Mouse (Mus musculus) lung, postnatal 0 days (tissue): ENCODE results near the gene Lao1. TPM values are rescaled to one million over a fixed set of nuclear protein-coding genes. Genes with fewer than 3 reads are reported as not detected.

Experiments
- ATAC-seq: fragments of 200-750 bp; cut with Nextera tagmentation; 2 replicates; pipeline ENCODE4 v1.8.0; 2017; ENCODE audit warnings: moderate library complexity
- DNase-seq: peaks from one replicate; pipeline ENCODE4 v3.0.0-alpha.2; 2016; ENCODE audit warnings: low spot score
- H3K27ac ChIP-seq: fragments of 300-500 bp; sonication (generic); 2 replicates; pipeline ENCODE4 v1.5.1; 2014; ENCODE audit warnings: antibody characterized with exemption, mild to moderate bottlenecking, low read length, mixed read lengths
- H3K27me3 ChIP-seq: fragments of 300-500 bp; sonication (generic); replicated peaks from 2 replicates; pipeline ENCODE4 v1.6.1; 2014; ENCODE audit warnings: low read length, mixed read lengths; ENCODE audit not compliant: insufficient read depth
- H3K36me3 ChIP-seq: fragments of 300-500 bp; sonication (generic); 2 replicates; pipeline ENCODE4 v1.6.1; 2014; ENCODE audit warnings: low read length, mixed read lengths; ENCODE audit not compliant: insufficient read depth
- H3K4me1 ChIP-seq: fragments of 300-500 bp; sonication (generic); 2 replicates; pipeline ENCODE4 v1.6.1; 2014; ENCODE audit warnings: antibody characterized with exemption, low read depth, low read length, mixed read lengths; ENCODE audit not compliant: insufficient read depth
- H3K4me2 ChIP-seq: fragments of 300-500 bp; sonication (generic); replicated peaks from 2 replicates; pipeline ENCODE4 v1.6.1; 2014; ENCODE audit warnings: low read depth, mild to moderate bottlenecking, low read length, moderate library complexity, mixed read lengths
- H3K4me3 ChIP-seq: fragments of 300-500 bp; sonication (generic); 2 replicates; pipeline ENCODE4 v1.5.1; 2014; ENCODE audit warnings: low read depth, low read length
- H3K9ac ChIP-seq: fragments of 300-500 bp; sonication (generic); replicated peaks from 2 replicates; pipeline ENCODE4 v1.6.1; 2014; ENCODE audit warnings: low read depth, mild to moderate bottlenecking
- H3K9me3 ChIP-seq: fragments of 300-500 bp; sonication (generic); 2 replicates; pipeline ENCODE4 v1.6.1; 2016; ENCODE audit warnings: low read length, mixed read lengths
- CTCF ChIP-seq: IDR thresholded peaks from 2 replicates; pipeline ENCODE4 v1.5.1; 2016; ENCODE audit warnings: antibody characterized with exemption, mild to moderate bottlenecking
- EP300 ChIP-seq: IDR thresholded peaks from 2 replicates; pipeline ENCODE4 v1.6.1; 2016; ENCODE audit warnings: antibody characterized with exemption, mild to moderate bottlenecking, control low read depth
- WGBS: fragments of 180-500 bp; shearing (Covaris S2); extraction: QIAGEN DNeasy Blood & Tissue Kit; methylation state at CpG from one replicate; pipeline ENCODE4 v1.1.7; 2014; 5-methylcytosine and 5-hydroxymethylcytosine counted together
- polyA plus RNA-seq: library from polyadenylated mRNA; unstranded; fragments of >200 nt; fragmentation: Nextera tagmentation; extraction: Ambion mirVana; gene quantifications from 2 replicates; pipeline ENCODE4 v1.2.1, GENCODE M21; 2015

Gene Lao1
- polyA plus RNA-seq, 1 experiment from 2014 or later = not detected

DNA sequence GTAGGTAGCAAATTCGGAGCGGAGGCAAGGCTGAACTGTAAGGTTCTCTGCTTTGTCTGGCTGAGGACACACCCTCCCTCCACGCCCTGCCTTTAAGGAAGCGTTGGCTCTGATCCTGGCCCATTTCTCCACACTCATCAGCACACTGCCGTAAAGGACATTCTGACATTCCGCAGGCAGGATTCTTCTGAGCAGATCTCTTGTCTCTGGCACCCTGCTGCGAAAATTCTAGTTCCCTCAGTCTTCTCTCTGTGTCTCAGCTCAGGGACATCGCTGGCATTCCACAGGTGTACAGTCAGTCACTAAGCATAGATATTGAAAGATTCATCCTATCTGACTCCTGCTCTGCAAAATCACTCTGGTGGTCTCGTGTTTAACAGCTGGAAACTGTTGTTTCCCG, 40.3 kb downstream of the Lao1 start:
- Histone ChIP-seq H3K4me3 (no peak overlapping the region), H3K9me3 (no peaks in the 10 kb centered on the region), H3K4me1 (no peaks in the 10 kb centered on the region), H3K4me2 (no peak overlapping the region), H3K9ac (no peak overlapping the region), H3K36me3 (no peaks in the 10 kb centered on the region), H3K27ac (no peak overlapping the region), H3K27me3 (no peaks in the 10 kb centered on the region)
- TF ChIP-seq EP300 (no peak), CTCF (no peak)
- DNase-seq (no peak), ATAC-seq (no peak)
- 55% methylated on average over 10 of the region's 10 CpGs for WGBS

DNA sequence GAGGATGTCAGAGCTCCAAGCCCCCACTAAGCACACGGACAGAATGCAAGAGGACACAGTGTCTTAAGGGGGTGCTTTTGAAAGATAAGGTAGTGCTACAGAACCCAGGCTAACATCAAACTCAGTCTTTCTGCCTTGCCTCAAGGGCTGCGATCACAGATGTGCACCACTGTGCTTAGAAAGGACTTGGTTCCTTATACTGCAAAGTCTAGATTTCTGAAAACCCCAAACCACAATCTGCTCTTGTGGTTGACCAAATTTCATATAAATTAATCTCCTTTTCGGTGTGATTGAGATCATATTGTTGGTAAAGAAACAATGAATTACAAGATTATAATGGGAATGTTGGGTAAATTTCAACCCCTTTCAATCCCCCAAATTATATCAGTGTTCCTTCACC, 41.1 kb downstream of the Lao1 start:
- no peak for ATAC-seq
- no peaks in the 10 kb centered on the region for H3K36me3 ChIP-seq
- no peak for TF ChIP-seq CTCF
- no peak for TF ChIP-seq EP300
- no peaks in the 10 kb centered on the region for H3K4me1 ChIP-seq
- WGBS = 67% methylated on average over 3 of the region's 3 CpGs
- H3K9ac ChIP-seq = no peak overlapping the region
- DNase-seq = no peak
- no peak overlapping the region for H3K4me2 ChIP-seq
- no peak overlapping the region for H3K4me3 ChIP-seq
- no peaks in the 10 kb centered on the region for H3K27me3 ChIP-seq
- H3K27ac ChIP-seq = no peak overlapping the region
- H3K9me3 ChIP-seq = no peaks in the 10 kb centered on the region

DNA sequence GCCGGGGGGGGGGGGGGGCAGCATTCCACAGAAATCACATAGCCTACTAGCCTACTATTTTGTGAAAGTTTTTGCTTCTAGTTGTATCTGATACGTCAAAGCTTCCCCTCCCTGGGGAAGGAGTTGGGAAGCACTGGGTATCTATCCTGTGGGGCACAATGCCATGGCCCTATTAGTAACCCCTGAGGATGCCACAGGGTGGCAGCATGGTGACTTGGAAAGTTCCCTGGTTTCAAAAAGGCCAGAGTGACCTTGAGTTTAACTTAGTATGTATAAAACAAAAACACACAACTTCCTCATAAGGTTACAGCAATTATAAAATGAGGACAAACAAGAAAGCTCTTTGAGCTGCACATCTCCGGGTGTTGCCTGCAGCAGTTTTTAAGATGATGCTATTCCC, 42.8 kb downstream of the Lao1 start:
- Histone ChIP-seq H3K4me2 (no peak overlapping the region), H3K27me3 (no peaks in the 10 kb centered on the region), H3K36me3 (no peaks in the 10 kb centered on the region), H3K9ac (no peak overlapping the region), H3K9me3 (no peaks in the 10 kb centered on the region), H3K4me1 (no peaks in the 10 kb centered on the region), H3K4me3 (no peak overlapping the region), H3K27ac (no peak overlapping the region)
- TF ChIP-seq EP300 (no peak), CTCF (peak; percentile 57)
- ATAC-seq (no peak), DNase-seq (peak; percentile 32)
- WGBS = 52% methylated on average over 3 of the region's 3 CpGs

DNA sequence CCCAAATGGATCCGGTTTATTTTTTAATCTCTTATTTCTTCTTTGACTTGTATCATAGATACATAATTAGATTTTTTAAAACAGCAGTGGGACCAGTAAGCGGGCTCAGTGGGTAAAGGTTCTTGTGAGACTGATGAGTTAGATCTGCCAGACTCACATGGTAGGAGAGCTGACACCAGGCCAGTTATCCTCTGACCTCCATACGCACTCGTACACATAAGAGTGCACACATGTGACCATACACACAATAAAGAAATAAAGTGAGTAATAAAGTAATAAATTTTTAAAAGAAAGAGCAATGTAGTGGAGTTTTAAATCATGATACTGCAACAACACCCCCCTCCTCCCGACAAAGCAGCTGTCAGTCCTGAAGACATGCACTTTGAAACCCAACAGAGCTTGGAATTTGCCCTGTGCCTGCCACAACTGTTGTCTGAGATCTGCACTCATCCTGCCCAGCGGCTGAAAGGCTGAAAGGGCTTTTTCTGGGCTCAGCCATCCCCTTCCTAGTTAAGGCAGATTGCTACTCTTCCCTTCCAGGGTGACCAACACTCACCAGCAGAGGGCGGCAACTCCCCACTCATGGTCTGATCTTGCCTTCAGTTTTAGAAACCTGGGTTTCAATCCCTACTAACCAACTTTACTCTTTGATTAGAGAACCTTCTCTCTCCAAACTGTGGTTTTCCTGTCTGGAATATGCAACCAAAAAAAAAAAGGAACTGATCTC, 43.4 kb downstream of the Lao1 start:
- H3K4me1 ChIP-seq = no peaks in the 10 kb centered on the region
- no peaks in the 10 kb centered on the region for H3K36me3 ChIP-seq
- H3K4me3 ChIP-seq = no peak overlapping the region
- DNase-seq (peak; percentile 84), ATAC-seq (peak; percentile 49)
- no peak overlapping the region for H3K9ac ChIP-seq
- no peak overlapping the region for H3K4me2 ChIP-seq
- no peak overlapping the region for H3K27ac ChIP-seq
- TF ChIP-seq CTCF (peak; percentile 96), EP300 (no peak)
- WGBS = 49% methylated on average over 7 of the region's 7 CpGs
- H3K27me3 ChIP-seq = no peaks in the 10 kb centered on the region
- H3K9me3 ChIP-seq = no peaks in the 10 kb centered on the region

DNA sequence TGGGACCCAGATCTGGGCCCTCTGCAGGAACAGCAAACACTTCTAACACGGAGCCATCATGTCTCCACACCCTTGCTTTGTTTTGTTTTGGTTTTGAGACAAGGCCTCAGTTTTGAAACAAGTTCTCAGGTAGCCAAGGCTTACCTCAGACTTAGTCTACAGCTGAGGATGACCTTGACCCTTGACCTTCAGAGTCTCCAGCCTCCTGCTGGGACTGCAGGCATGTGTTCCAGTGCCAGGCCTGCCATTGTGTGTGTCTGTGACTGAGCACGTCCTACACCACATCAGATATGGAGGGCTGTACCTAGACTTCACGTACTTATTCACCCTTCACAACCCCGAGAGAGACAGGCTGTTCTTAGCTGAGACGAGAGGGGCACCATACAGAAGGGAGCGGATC, 46.2 kb downstream of the Lao1 start:
- no peaks in the 10 kb centered on the region for H3K9me3 ChIP-seq
- H3K36me3 ChIP-seq = no peaks in the 10 kb centered on the region
- H3K4me3 ChIP-seq = no peak overlapping the region
- H3K27ac ChIP-seq = no peak overlapping the region
- H3K27me3 ChIP-seq = no peaks in the 10 kb centered on the region
- no peak for DNase-seq
- H3K9ac ChIP-seq = no peak overlapping the region
- no peak overlapping the region for H3K4me2 ChIP-seq
- TF ChIP-seq CTCF (no peak), EP300 (no peak)
- 77% methylated on average over 5 of the region's 6 CpGs for WGBS
- no peak for ATAC-seq
- no peaks in the 10 kb centered on the region for H3K4me1 ChIP-seq

DNA sequence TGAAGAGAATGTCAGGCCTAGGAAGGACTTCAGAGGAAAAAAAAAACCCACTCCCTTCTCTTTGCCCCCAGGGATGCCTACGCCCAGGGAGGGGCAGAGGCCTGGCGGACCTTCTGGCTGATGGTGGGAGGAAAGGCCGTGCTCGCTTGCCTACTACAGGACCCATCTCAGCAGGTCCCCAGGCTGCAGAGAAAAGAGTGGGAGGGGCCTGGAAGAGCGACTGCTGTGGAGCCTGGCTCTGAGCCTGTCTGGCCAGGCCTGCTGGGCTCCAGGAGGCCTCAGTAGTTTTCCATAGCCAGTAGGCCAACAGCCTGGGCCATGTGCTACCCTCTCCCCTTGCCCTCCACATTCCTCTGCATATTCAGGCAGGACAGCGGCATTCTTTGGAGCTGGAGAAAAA, 47.1 kb downstream of the Lao1 start:
- Histone ChIP-seq H3K27ac (no peak overlapping the region), H3K9ac (no peak overlapping the region)

DNA sequence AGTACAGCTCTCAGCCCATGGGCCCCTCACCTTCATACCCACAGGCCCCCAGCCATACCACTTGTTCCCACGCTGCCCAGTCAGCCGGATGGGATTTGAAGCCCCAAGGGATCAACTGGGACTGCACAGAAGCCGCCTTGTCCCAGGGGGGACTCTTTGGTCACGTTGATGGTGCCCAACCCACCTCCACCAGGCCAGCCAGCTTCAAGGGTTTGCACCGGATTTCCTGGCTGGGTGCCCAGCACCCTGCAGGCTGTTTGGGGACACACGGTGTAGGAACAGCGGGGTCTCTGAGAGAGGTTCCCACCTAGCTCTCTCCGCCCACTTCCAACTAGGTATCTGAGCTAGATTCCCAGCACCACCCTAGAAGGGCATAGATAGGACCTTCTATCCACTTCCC, 48.4 kb downstream of the Lao1 start:
- no peak for TF ChIP-seq CTCF
- Histone ChIP-seq H3K4me2 (no peak overlapping the region), H3K9ac (no peak overlapping the region), H3K27me3 (no peaks in the 10 kb centered on the region), H3K4me3 (no peak overlapping the region), H3K36me3 (no peaks in the 10 kb centered on the region), H3K27ac (no peak overlapping the region), H3K9me3 (no peaks in the 10 kb centered on the region), H3K4me1 (no peaks in the 10 kb centered on the region)
- peak; percentile 47; the same call in 1 of the 2 replicates for ATAC-seq
- no peak for DNase-seq
- 55% methylated on average over 8 of the region's 8 CpGs for WGBS

More for the DNA sequence above, 47.1 kb downstream of the Lao1 start:
- Histone ChIP-seq H3K36me3 (no peaks in the 10 kb centered on the region), H3K9me3 (no peaks in the 10 kb centered on the region), H3K4me2 (no peak overlapping the region), H3K4me1 (no peaks in the 10 kb centered on the region), H3K27me3 (no peaks in the 10 kb centered on the region), H3K4me3 (no peak overlapping the region)
- DNase-seq (no peak), ATAC-seq (peak; percentile 35; the same call in 1 of the 2 replicates)
- WGBS = 54% methylated on average over 6 of the region's 6 CpGs
- TF ChIP-seq CTCF = no peak
- TF ChIP-seq EP300 = no peak
